Mouse (Mus musculus) MEL (cell line): ENCODE data around the gene Grcc10. TPM values are rescaled to one million over a fixed set of nuclear protein-coding genes. Genes with fewer than 3 reads are reported as not detected.

ENCODE experiments used
- DNase-seq: peaks from one replicate; pipeline ENCODE4 v3.0.0; 2011; ENCODE audit warnings: low read depth, low spot score
- H3K27ac ChIP-seq: 2 replicates; pipeline ENCODE4 v1.5.1; 2012; ENCODE audit warnings: low read depth, mild to moderate bottlenecking, control low read depth, low read length, moderate library complexity; ENCODE audit not compliant: control insufficient read depth
- H3K27me3 ChIP-seq, 2 experiments: fragments of 150-350 bp in 1 of 2; sonication (generic) in 1 of 2; 2 replicates each; pipeline ENCODE4 v1.6.1; 2012; ENCODE audit warnings: low read length in 2 of 2, mild to moderate bottlenecking in 2 of 2, improper control_type of control experiment in 1 of 2, moderate library complexity in 1 of 2; ENCODE audit not compliant: insufficient read depth in 2 of 2, control insufficient read depth in 1 of 2
- H3K36me3 ChIP-seq, 2 experiments: 2 replicates each; pipeline ENCODE4 v1.6.1; 2012 to 2014; ENCODE audit warnings: low read length in 2 of 2, improper control_type of control experiment in 1 of 2, inconsistent platforms in 1 of 2, mild to moderate bottlenecking in 1 of 2; ENCODE audit not compliant: insufficient read depth in 2 of 2, control insufficient read depth in 1 of 2
- H3K4me1 ChIP-seq, 2 experiments: fragments of 150-350 bp in 1 of 2; sonication (generic) in 1 of 2; 2 replicates each; pipeline ENCODE4 v1.6.1; 2012; ENCODE audit warnings: low read length in 2 of 2, improper control_type of control experiment in 1 of 2, mild to moderate bottlenecking in 1 of 2; ENCODE audit not compliant: insufficient read depth in 2 of 2, control insufficient read depth in 1 of 2
- H3K4me3 ChIP-seq, 2 experiments: fragments of 150-350 bp in 1 of 2; sonication (generic) in 1 of 2; 2 replicates each; pipeline ENCODE4 v1.5.1; 2012; ENCODE audit warnings: low read depth in 2 of 2, low read length in 2 of 2, mild to moderate bottlenecking in 2 of 2, moderate library complexity in 2 of 2, control low read depth in 1 of 2, improper control_type of control experiment in 1 of 2; ENCODE audit not compliant: control insufficient read depth in 1 of 2, insufficient read depth in 1 of 2
- H3K79me2 ChIP-seq: 2 replicates; pipeline ENCODE4 v1.6.1; 2012; ENCODE audit warnings: mild to moderate bottlenecking, low read length, moderate library complexity; ENCODE audit not compliant: control insufficient read depth, poor library complexity, insufficient read depth
- H3K9ac ChIP-seq: 2 replicates; pipeline ENCODE4 v1.6.1; 2012; ENCODE audit warnings: low read depth, mild to moderate bottlenecking, control low read depth, low read length, moderate library complexity; ENCODE audit not compliant: control insufficient read depth, poor library complexity, severe bottlenecking
- H3K9me3 ChIP-seq: fragments of 150-350 bp; sonication (generic); replicated peaks from 2 replicates; pipeline ENCODE4 v1.6.1; 2012; ENCODE audit warnings: mild to moderate bottlenecking, low read length, improper control_type of control experiment, moderate library complexity; ENCODE audit not compliant: insufficient read depth
- ETS1 ChIP-seq: IDR thresholded peaks from 2 replicates; pipeline ENCODE4 v1.6.1; 2012; ENCODE audit warnings: low read depth, mild to moderate bottlenecking, inconsistent platforms, low read length, improper control_type of control experiment, moderate library complexity
- GABPA ChIP-seq: IDR thresholded peaks from 2 replicates; pipeline ENCODE4 v1.6.1; 2012; ENCODE audit warnings: low read depth, mild to moderate bottlenecking, inconsistent platforms, low read length, improper control_type of control experiment, moderate library complexity
- GATA1 ChIP-seq: IDR thresholded peaks from 2 replicates; pipeline ENCODE4 v1.6.1; 2011; ENCODE audit warnings: low read depth, low read length, improper control_type of control experiment
- HCFC1 ChIP-seq: IDR thresholded peaks from 2 replicates; pipeline ENCODE4 v1.6.1; 2012; ENCODE audit warnings: low read depth, mild to moderate bottlenecking, inconsistent platforms, low read length, improper control_type of control experiment, moderate library complexity
- JUND ChIP-seq: IDR thresholded peaks from 2 replicates; pipeline ENCODE4 v1.6.1; 2011; ENCODE audit warnings: low read depth, mild to moderate bottlenecking, improper control_type of control experiment, low read length
- KAT2A ChIP-seq: conservative IDR thresholded peaks from 2 replicates; pipeline ENCODE4 v1.6.1; 2012; ENCODE audit warnings: low read depth, low read length, improper control_type of control experiment, inconsistent platforms
- MAFK ChIP-seq: IDR thresholded peaks from 2 replicates; pipeline ENCODE4 v1.6.1; 2011; ENCODE audit warnings: low read depth, mild to moderate bottlenecking, low read length, improper control_type of control experiment, borderline replicate concordance
- MAX ChIP-seq: IDR thresholded peaks from 2 replicates; pipeline ENCODE4 v1.6.1; 2011; ENCODE audit warnings: low read length, improper control_type of control experiment
- MAZ ChIP-seq: IDR thresholded peaks from 2 replicates; pipeline ENCODE4 v1.6.1; 2012; ENCODE audit warnings: low read depth, mild to moderate bottlenecking, inconsistent platforms, low read length, improper control_type of control experiment
- MEF2A ChIP-seq: IDR thresholded peaks from 2 replicates; pipeline ENCODE4 v1.6.1; 2014; ENCODE audit warnings: low read depth, mild to moderate bottlenecking, inconsistent platforms, low read length, improper control_type of control experiment; ENCODE audit not compliant: poor library complexity, insufficient replicate concordance, severe bottlenecking; ENCODE audit errors: extremely low read depth
- MXI1 ChIP-seq: IDR thresholded peaks from 2 replicates; pipeline ENCODE4 v1.6.1; 2011; ENCODE audit warnings: mild to moderate bottlenecking, low read depth, low read length, improper control_type of control experiment
- MYB ChIP-seq: IDR thresholded peaks from 2 replicates; pipeline ENCODE4 v1.6.1; 2011; ENCODE audit warnings: mild to moderate bottlenecking, low read depth, low read length, improper control_type of control experiment
- MYC ChIP-seq: IDR thresholded peaks from 2 replicates; pipeline ENCODE4 v1.6.1; 2011; ENCODE audit warnings: low read depth, mild to moderate bottlenecking, low read length, improper control_type of control experiment, moderate library complexity
- NRF1 ChIP-seq: IDR thresholded peaks from 2 replicates; pipeline ENCODE4 v1.6.1; 2014; ENCODE audit warnings: low read depth, mild to moderate bottlenecking, inconsistent platforms, low read length, improper control_type of control experiment, moderate library complexity; ENCODE audit not compliant: poor library complexity, insufficient read depth, severe bottlenecking
- RCOR1 ChIP-seq: IDR thresholded peaks from 2 replicates; pipeline ENCODE4 v1.6.1; 2012; ENCODE audit warnings: low read depth, mild to moderate bottlenecking, inconsistent platforms, low read length, improper control_type of control experiment
- SIN3A ChIP-seq: IDR thresholded peaks from 2 replicates; pipeline ENCODE4 v1.6.1; 2012; ENCODE audit warnings: low read length, improper control_type of control experiment, inconsistent platforms
- SMC3 ChIP-seq: IDR thresholded peaks from 2 replicates; pipeline ENCODE4 v1.6.1; 2011; ENCODE audit warnings: low read depth, low read length, improper control_type of control experiment
- TAL1 ChIP-seq: IDR thresholded peaks from 2 replicates; pipeline ENCODE4 v1.6.1; 2012; ENCODE audit warnings: mild to moderate bottlenecking, inconsistent platforms, low read length, moderate library complexity, mixed read lengths
- TCF12 ChIP-seq: IDR thresholded peaks from 2 replicates; pipeline ENCODE4 v1.6.1; 2014; ENCODE audit warnings: low read depth, mild to moderate bottlenecking, inconsistent platforms, low read length, improper control_type of control experiment, moderate library complexity
- USF1 ChIP-seq: IDR thresholded peaks from 2 replicates; pipeline ENCODE4 v1.6.1; 2014; ENCODE audit warnings: low read depth, mild to moderate bottlenecking, inconsistent platforms, low read length, improper control_type of control experiment, moderate library complexity
- USF2 ChIP-seq, 2 experiments: IDR thresholded peaks; 2 replicates each; pipeline ENCODE4 v1.6.1; 2011 to 2012; ENCODE audit warnings: improper control_type of control experiment in 2 of 2, low read length in 2 of 2, borderline replicate concordance in 1 of 2, inconsistent platforms in 1 of 2, low read depth in 1 of 2, mild to moderate bottlenecking in 1 of 2; ENCODE audit not compliant: insufficient read depth in 1 of 2
- ZC3H11A ChIP-seq: IDR thresholded peaks from 2 replicates; pipeline ENCODE4 v1.6.1; 2012; ENCODE audit warnings: low read depth, mild to moderate bottlenecking, inconsistent platforms, low read length, improper control_type of control experiment
- ZKSCAN1 ChIP-seq: IDR thresholded peaks from 2 replicates; pipeline ENCODE4 v1.6.1; 2012; ENCODE audit warnings: low read depth, mild to moderate bottlenecking, inconsistent platforms, low read length, improper control_type of control experiment, moderate library complexity
- ZMIZ1 ChIP-seq: IDR thresholded peaks from 2 replicates; pipeline ENCODE4 v1.6.1; 2012; ENCODE audit warnings: low read depth, mild to moderate bottlenecking, inconsistent platforms, low read length, improper control_type of control experiment, moderate library complexity
- ZNF384 ChIP-seq: IDR thresholded peaks from 2 replicates; pipeline ENCODE4 v1.6.1; 2012; ENCODE audit warnings: low read depth, mild to moderate bottlenecking, inconsistent platforms, low read length, improper control_type of control experiment
- polyA plus RNA-seq, 2 experiments: library from polyadenylated mRNA; stranded (reverse) in 1 of 2; unstranded in 1 of 2; fragments of >175 nt in 1 of 2; fragments of >200 nt in 1 of 2; gene quantifications; 2 replicates each; pipeline versions ENCODE4 v1.2.1 to v1.2.4; 2012; ENCODE audit warnings: low replicate concordance in 2 of 2, low read depth in 1 of 2; ENCODE audit not compliant: insufficient read length in 2 of 2, insufficient read depth in 1 of 2, missing spikeins in 1 of 2
- total RNA-seq: library from RNA; depleted of rRNA; stranded (reverse); fragments of 300-350 nt; gene quantifications from 2 replicates; pipeline ENCODE4 v1.2.3, GENCODE M21; 2012

Gene Grcc10
- total and polyA plus RNA-seq, 3 experiments: 57.4 to 62.9 TPM; not detected in 1

GRCm38 (mm10) chr6:124698751-124699150 lies 42.4 kb downstream of the Grcc10 start:
- Histone ChIP-seq H3K4me3 (no peak overlapping the region), H3K27me3 (no peaks in the 10 kb centered on the region), H3K9me3 (no peaks in the 10 kb centered on the region), H3K27ac (no peak overlapping the region), H3K9ac (no peak overlapping the region), H3K79me2 (no peaks in the 10 kb centered on the region; the same call in 1 of the 2 replicates), H3K36me3 (peaks cover 8% of the 10 kb centered on the region in 2 experiments), H3K4me1 (no peaks in the 10 kb centered on the region; a peak in 1 of 4 replicates)
- DNase-seq: no peak
- TF ChIP-seq NRF1 (no peak), HCFC1 (no peak), KAT2A (no peak), SIN3A (no peak), TAL1 (no peak), GATA1 (no peak), GABPA (no peak)

DNA sequence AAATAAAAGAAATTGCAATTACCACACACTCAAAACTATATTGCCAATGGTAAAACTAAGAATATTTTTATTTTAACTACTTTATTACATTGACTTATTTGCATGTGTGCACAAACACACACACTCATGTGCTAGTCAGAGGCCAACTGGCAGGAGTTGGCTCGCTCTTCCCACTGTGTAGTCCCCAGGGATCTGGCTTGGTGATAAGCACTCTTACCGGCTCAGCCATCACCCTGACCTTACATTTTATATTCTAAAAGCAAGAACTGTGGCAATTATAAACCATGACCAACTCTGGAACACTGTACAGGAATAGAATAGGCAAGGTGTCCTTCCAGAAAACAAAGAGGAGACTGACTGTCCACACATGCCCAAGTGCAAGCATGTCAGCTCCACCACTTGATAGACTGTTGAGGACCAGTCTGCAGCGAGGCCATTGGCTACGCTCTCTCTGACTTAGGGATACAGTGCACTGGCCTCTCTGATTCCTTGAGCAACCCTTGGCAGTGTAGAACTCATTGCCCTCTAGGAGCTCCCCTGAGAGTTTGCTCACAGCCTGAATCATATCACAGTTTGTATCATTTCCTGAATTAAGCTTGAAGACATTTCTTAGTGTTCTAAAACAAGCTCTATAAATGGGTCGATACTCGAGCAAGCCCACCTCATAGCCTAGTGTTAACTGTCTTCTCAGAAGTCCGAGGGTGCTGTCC lies 44.6 kb downstream of the Grcc10 start:
- TF ChIP-seq ZC3H11A: no peak
- no peak for TF ChIP-seq MAX
- TF ChIP-seq MEF2A: no peak
- no peak for TF ChIP-seq USF1
- TF ChIP-seq MYC: no peak
- TF ChIP-seq USF2 (IDR thresholded peaks at IDR 0.05; ENCODE audit: borderline replicate concordance in 1 of 2, insufficient read depth in 1 of 2, low read depth in 1 of 2, low read length in 2 of 2): no peak
- TF ChIP-seq RCOR1: no peak
- no peak for TF ChIP-seq JUND
- no peak for TF ChIP-seq MAFK
- no peak for TF ChIP-seq ETS1
- no peak for TF ChIP-seq SMC3
- no peak for TF ChIP-seq ZKSCAN1
- no peak for TF ChIP-seq MXI1
- no peak for TF ChIP-seq SIN3A
- no peak for TF ChIP-seq NRF1
- no peak for TF ChIP-seq MAZ
- TF ChIP-seq ZNF384: no peak
- TF ChIP-seq MYB: no peak
- TF ChIP-seq TCF12: no peak
- no peak for TF ChIP-seq ZMIZ1
- Histone ChIP-seq H3K4me1 (peaks cover 0 to 2% of the 10 kb centered on the region in 2 experiments; a peak in 2 of 4 replicates), H3K27me3 (no peaks in the 10 kb centered on the region), H3K79me2 (no peaks in the 10 kb centered on the region; the same call in 1 of the 2 replicates), H3K9ac (no peak overlapping the region), H3K27ac (no peak overlapping the region), H3K9me3 (no peaks in the 10 kb centered on the region), H3K36me3 (peaks cover 2 to 9% of the 10 kb centered on the region in 2 experiments; a peak in 3 of 4 replicates), H3K4me3 (no peak overlapping the region)
- no peak for DNase-seq
